Mouse (Mus musculus) lung, postnatal 25 days (tissue): ENCODE results near the gene Ubxn10.
A peak's percentile ranks its signal among the peaks of the same experiment; 100 is the strongest.

Experiments
- DNase-seq: peaks from one replicate; pipeline ENCODE4 v3.0.0; 2022; ENCODE audit warnings: low spot score

Ubxn10 gene

GRCm38 (mm10) chr4:138737031-138737430, at the start of gene Ubxn10:
TSS of gene Ubxn10 (minus strand) at chr4:138737167.
- DNase-seq, result peak; percentile 76

- DNase-seq, result no peak
These were observed 49.2 kb upstream of the Ubxn10 start for GRCm38 (mm10) chr4:138786141-138786540.

GRCm38 (mm10) chr4:138785721-138786120, 48.8 kb upstream of the Ubxn10 start:
- no peak for DNase-seq

- DNase-seq, result no peak
These were observed 45.1 kb upstream of the Ubxn10 start for GRCm38 (mm10) chr4:138782098-138782497.

DNA sequence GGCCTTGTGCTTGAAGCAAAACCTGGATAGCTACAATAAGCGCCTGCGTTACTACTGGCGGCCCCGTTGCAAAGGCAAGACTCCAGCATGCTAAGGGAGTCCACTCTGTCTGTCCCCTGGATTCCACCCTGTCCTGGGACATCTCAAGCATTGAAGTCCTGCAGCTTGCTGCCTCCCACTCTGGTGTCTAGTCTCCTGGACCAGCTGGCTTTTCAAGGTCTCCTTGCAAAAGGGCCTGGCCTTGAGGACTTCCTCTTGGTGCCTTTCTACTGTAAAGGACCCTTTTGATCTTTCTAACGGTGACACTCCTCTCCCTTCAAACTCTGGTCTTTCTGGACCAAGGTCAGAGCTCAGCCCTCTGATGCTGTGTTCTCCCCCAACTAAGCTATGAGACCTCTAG, 43.3 kb upstream of the Ubxn10 start:
- DNase-seq, result no peak

DNA sequence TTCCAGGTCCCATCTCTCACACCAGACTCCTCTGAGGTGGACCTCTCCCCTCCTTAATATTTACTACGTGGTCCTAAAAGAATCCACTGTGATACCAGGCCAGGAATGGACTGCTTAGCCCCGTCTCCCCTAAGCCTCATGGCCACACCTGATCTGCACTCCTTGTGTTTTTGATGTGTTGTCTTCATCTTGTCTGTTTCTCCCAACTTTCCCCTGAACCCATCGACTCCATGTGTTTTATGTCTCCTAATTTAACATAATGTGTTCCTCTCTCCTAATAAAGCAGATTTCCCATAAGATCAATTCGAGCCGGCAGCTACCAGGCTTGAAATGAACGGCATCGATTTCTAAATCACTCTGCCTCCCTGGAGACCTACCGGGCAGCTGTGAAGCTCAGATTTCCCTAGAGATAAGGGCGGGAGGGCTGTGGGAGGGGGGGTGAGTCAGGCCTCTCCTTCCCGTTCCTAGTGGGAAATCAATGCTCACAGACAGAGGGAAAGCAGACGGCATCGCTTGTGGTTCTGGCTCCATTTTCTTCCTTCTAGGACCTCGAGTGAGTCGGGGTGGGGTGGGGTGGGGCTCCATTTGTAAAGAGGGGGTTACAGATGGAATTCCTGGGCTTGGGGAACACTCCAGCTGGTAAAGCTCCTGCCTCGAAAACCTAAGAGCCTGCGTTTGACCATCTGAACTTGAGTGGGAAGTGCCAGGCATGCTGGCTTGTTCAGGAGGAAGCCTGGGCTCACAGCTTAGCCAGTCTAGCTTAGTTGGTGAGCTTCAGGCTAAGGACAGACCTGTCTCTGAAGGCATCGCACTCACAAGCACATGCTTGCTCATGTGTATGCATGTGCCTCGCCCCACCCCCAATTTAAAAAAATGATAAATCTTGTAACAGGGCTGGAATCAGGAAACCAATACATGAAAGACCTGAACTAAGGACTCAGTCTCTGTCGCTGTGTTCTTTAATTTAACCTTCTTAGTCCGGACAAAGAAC, 40.7 kb upstream of the Ubxn10 start:
- DNase-seq, result no peak

GRCm38 (mm10) chr4:138775435-138775834, 38.5 kb upstream of the Ubxn10 start, which contains the start of gene Pla2g2d:
TSS of gene Pla2g2d (plus strand) at chr4:138775735.
- no peak for DNase-seq

GRCm38 (mm10) chr4:138772386-138772785, 35.4 kb upstream of the Ubxn10 start:
- DNase-seq, result no peak

GRCm38 (mm10) chr4:138771970-138772369, 35.0 kb upstream of the Ubxn10 start:
- no peak for DNase-seq

- DNase-seq, result no peak
These were observed 25.3 kb upstream of the Ubxn10 start for GRCm38 (mm10) chr4:138762266-138762665.

DNA sequence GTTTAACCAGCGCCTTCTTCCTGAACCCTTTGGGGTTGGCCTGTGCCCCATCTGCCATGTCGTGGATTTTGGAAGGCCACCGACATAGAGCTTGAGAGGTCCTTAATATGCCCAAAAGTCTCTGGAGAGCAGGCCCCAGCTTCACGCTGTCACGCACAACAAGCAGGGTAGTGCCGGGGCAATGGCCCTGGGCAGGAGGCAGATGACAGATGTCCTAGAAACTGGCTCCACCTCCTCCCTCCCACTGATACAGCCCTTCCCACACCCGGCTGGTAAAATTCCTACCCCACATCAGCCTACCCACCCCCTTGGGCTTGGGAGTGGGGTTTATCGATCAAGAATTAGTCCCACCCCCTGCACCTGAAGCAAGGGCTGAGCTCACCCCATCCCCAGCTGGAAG, 20.4 kb upstream of the Ubxn10 start, which contains the start of gene Pla2g2f:
Gene Pla2g2f (minus strand): TSS at position 211 of the 400 bp plus-strand sequence.
- no peak for DNase-seq

GRCm38 (mm10) chr4:138755983-138756382, 19.0 kb upstream of the Ubxn10 start:
- DNase-seq, result no peak

DNA sequence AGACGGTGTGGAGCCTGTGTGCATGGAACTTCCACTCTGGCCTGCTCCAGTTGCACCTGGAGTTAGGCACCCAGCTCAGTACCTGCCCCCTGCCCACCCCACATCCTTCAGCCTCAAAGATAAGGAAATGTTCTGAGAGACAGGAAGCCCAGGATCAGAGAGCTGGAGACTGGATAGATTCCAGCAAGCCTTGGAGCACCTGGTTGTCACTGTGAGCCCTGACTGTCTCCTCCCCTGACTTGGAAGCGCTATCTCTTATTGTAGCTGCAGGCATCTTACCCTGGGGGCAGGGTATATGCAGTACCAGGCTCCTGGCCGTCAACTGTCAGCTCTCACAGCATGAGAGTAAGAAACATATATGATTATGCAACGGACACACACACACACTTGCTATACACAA, 18.5 kb upstream of the Ubxn10 start:
- DNase-seq, result no peak

GRCm38 (mm10) chr4:138754432-138754831, 17.5 kb upstream of the Ubxn10 start:
- no peak for DNase-seq

- DNase-seq, result no peak
These were observed 16.6 kb upstream of the Ubxn10 start for GRCm38 (mm10) chr4:138753608-138754007.

DNA sequence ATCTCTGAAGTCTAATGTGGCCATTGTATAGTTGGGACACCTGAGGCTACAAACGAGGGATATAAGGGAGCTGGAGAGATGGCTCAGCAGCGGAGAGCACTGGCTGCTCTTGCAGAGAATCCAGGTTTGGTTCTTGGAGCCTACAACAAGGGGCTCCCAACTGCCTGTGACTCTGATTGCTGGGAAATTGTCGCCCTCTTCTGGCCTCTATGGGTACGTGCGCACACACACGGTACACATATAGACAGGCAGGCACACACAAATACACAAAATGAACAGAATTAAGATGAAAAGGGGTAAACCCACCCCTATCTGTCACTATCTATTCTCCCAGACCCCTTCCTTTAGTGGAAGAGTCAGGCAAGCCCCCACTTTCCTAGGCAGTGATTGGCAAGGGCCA, 15.6 kb upstream of the Ubxn10 start:
- no peak for DNase-seq

GRCm38 (mm10) chr4:138748369-138749072, 11.6 kb upstream of the Ubxn10 start:
- no peak for DNase-seq

DNA sequence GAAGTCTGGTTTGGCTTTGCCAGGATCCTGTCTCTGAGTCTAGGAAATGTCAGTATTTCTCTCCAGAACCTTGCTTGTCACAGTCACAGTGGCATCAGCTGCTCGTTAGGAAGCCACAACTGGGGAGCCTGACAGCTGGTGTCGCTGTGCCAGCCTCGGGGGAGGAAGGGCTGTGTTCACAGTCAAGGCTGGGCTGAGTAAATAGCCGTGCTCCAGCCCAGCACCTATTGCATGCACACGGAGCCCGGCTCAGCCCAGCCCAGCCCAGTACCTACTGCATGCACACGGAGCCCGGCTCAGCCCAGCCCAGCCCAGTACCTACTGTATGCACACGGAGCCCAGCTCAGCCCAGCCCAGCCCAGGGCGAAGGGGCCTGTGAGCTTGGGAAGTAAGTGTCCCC, 10.9 kb upstream of the Ubxn10 start:
- no peak for DNase-seq

GRCm38 (mm10) chr4:138746866-138747265, 9.9 kb upstream of the Ubxn10 start:
- DNase-seq, result no peak

DNA sequence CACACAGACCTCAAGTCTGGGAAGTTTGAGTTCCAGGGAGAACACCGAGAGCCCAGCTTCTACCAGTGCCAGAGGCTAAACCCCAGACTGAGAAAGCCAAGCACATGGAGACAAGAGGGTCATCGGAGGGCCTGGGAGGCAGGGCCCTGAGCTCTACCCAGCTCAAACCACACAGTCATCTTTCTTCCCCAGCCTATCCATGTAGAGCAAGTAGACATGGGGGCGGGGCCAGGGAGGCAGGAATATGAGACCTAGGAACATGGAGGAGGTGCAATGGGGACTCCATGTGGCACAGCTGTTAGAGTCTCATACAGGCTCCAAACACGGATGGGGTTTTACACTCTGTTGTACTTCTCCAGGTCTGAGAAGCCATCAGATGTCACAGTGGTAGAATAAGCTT, 8.9 kb upstream of the Ubxn10 start:
- no peak for DNase-seq

DNA sequence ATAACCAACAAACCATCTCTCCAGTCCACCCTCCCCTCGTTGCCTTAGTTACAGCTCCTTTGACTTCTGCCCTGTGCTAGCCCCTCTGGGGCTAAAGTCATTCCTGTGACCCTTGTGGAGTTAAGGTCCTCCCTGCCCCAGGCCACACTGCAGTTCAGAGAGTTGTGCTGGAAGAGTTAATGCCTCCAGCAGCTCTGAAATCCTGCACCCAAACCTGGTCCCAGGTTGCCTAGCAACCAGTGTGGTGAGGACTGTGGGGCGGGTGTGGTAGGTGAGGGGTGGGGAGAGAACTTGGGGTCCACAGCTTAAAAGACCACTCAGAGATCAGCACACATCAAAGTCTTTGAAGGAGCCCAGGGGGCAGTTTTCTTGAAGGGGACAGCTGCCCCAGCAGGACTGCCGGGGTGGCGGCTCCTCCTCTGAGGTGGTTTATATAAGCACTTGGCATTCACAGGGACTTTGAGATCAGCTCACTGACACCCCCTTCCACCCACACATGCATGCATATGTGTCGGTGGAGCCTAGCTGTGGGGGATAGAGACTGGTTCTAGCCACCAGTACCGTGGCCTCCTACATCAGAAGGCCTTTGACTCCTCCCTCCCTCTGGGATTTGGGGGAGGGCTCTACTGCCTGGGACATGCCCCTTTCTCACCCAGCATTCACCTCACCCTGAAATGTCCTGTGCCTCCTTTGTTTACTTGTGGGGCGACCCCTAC, 2.3 kb upstream of the Ubxn10 start:
- no peak for DNase-seq

DNA sequence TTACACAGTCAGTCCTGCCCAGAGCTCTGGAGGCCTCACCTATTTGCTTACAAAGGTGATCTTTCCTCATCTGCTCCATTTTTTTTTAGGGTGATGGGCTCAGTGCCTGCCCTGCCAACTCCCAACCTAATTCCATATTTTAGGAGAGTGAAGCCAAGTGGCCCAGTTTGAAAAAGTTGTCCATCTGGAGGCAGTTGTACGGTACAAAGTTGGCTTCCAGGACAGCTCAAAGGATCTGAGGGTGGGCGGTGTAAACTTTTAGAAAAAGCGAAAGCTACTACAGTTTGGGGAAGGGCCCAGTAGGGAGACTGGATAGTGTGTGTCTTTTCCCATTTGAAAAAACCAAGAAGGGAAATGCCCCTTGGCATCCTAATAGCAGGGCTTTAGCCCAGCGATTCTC, 2.1 kb downstream of the Ubxn10 start:
- no peak for DNase-seq
